Mouse (Mus musculus) forebrain, embryonic 13.5 days (tissue): Measurements from ENCODE around the gene Amacr. TPM values are rescaled to one million over a fixed set of nuclear protein-coding genes. Genes with fewer than 3 reads are reported as not detected.

Source experiments
- ATAC-seq: fragments of 200-750 bp; cut with Nextera tagmentation; 2 replicates; pipeline ENCODE4 v1.8.0; 2017
- H3K27ac ChIP-seq: fragments of 300-500 bp; sonication (generic); 2 replicates; pipeline ENCODE4 v1.5.1; 2015; ENCODE audit warnings: inconsistent platforms, mild to moderate bottlenecking, moderate library complexity
- H3K27me3 ChIP-seq: fragments of 300-500 bp; sonication (generic); 2 replicates; pipeline ENCODE4 v1.6.1; 2015; ENCODE audit warnings: mild to moderate bottlenecking, inconsistent platforms
- H3K36me3 ChIP-seq: fragments of 300-500 bp; sonication (generic); 2 replicates; pipeline ENCODE4 v1.6.1; 2015; ENCODE audit warnings: mild to moderate bottlenecking, inconsistent platforms; ENCODE audit not compliant: poor library complexity, severe bottlenecking
- H3K4me1 ChIP-seq: fragments of 300-500 bp; sonication (generic); 2 replicates; pipeline ENCODE4 v1.6.1; 2015; ENCODE audit warnings: inconsistent platforms
- H3K4me2 ChIP-seq: fragments of 300-500 bp; sonication (generic); 2 replicates; pipeline ENCODE4 v1.6.1; 2015; ENCODE audit warnings: inconsistent platforms, mild to moderate bottlenecking, moderate library complexity
- H3K4me3 ChIP-seq: fragments of 300-500 bp; sonication (generic); 2 replicates; pipeline ENCODE4 v1.5.1; 2015; ENCODE audit warnings: mild to moderate bottlenecking, inconsistent platforms
- H3K9ac ChIP-seq: fragments of 300-500 bp; sonication (generic); 2 replicates; pipeline ENCODE4 v1.6.1; 2015; ENCODE audit warnings: mild to moderate bottlenecking, inconsistent platforms
- H3K9me3 ChIP-seq: fragments of 300-500 bp; sonication (generic); replicated peaks from 2 replicates; pipeline ENCODE4 v1.6.1; 2016; ENCODE audit warnings: inconsistent platforms
- WGBS: fragments of 180-500 bp; shearing (Covaris S2); methylation state at CpG from one replicate; pipeline ENCODE4 v1.1.7; 2015; 5-methylcytosine and 5-hydroxymethylcytosine counted together
- polyA plus RNA-seq: library from polyadenylated mRNA; unstranded; fragments of >200 nt; fragmentation: Nextera tagmentation; extraction: Ambion mirVana; gene quantifications from 2 replicates; pipeline ENCODE4 v1.2.1, GENCODE M21; 2015

Gene Amacr
- polyA plus RNA-seq, 1 experiment from 2014 or later, result 7.7 TPM

DNA sequence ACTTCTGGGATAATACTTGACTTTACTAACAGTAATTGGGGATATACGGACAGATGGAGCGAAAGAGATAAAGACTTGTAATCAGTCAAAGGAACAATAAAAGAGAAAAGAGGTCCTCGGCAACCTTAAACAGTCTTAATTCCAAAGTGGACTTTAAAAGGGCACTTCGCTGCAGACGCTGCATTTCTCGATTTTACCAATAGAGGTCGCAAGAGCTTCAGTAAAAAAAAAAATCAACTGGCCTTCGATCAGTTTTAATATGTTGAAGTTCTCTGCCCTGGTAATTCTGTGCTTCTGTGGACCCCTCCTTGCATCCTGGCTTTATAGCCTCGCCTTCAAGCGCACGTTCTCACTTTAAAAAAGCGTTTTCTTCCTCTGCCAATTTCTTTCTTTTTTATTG is 56.9 kb downstream of the Amacr start:
- Histone ChIP-seq H3K4me1 (peaks cover 19% of the 10 kb centered on the region), H3K9me3 (no peaks in the 10 kb centered on the region), H3K36me3 (no peaks in the 10 kb centered on the region), H3K27me3 (peaks cover 47% of the 10 kb centered on the region), H3K4me2 (no peak overlapping the region), H3K4me3 (no peak overlapping the region), H3K9ac (no peak overlapping the region), H3K27ac (no peak overlapping the region)
- ATAC-seq, result no peak
- WGBS, result 1% methylated on average over 12 of the region's 12 CpGs

DNA sequence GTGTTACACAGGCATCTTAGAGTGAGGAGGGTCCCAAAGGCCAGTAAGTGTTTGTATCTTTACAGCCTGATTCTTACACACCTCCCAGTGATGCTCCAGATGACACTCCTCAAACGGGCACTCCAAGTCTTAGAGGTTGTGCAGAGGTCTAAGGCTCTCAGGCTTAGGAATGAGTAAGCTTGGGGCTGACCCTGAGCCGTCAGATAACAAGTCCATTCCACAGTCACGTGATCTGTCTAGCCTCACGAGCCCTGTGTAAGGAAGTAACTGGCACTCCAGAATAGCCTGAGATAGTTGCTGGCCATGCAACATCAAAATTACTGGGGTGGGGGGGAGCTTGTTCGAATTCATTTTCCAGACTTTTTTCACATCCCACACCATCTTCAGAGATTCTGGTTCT is 58.5 kb downstream of the Amacr start:
- Histone ChIP-seq H3K27me3 (peaks cover 34% of the 10 kb centered on the region), H3K36me3 (no peaks in the 10 kb centered on the region), H3K27ac (no peak overlapping the region), H3K9ac (no peak overlapping the region), H3K4me3 (no peak overlapping the region), H3K9me3 (no peaks in the 10 kb centered on the region), H3K4me1 (peaks cover 19% of the 10 kb centered on the region), H3K4me2 (no peak overlapping the region)
- WGBS, result 75% methylated on average over 5 of the region's 5 CpGs
- no peak for ATAC-seq

DNA sequence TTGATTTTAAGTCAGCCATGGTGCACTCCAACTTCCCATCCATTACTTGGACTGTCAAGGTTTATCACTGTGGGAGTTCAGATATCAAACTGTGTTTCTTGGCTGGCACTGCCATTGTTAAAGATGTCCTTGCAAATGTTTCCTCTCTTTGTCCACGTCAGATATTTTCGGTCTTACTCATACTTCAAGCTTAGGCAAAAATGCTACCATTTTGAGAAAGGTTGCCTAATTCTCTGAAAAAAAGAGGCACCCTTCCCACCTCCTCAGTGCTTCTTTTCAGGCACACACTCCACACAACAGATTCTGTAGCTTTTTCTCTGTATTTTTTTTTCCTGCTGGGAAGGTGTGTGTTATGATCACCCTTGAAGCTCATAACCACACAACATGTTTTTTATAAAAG is 59.7 kb downstream of the Amacr start:
- H3K4me3 ChIP-seq, result no peak overlapping the region
- peaks cover 13% of the 10 kb centered on the region for H3K4me1 ChIP-seq
- no peaks in the 10 kb centered on the region for H3K36me3 ChIP-seq
- no peaks in the 10 kb centered on the region for H3K9me3 ChIP-seq
- no peak overlapping the region for H3K9ac ChIP-seq
- peaks cover 22% of the 10 kb centered on the region for H3K27me3 ChIP-seq
- WGBS, result 89% methylated on average over 2 of the region's 2 CpGs
- no peak for ATAC-seq
- no peak overlapping the region for H3K27ac ChIP-seq
- H3K4me2 ChIP-seq, result no peak overlapping the region

DNA sequence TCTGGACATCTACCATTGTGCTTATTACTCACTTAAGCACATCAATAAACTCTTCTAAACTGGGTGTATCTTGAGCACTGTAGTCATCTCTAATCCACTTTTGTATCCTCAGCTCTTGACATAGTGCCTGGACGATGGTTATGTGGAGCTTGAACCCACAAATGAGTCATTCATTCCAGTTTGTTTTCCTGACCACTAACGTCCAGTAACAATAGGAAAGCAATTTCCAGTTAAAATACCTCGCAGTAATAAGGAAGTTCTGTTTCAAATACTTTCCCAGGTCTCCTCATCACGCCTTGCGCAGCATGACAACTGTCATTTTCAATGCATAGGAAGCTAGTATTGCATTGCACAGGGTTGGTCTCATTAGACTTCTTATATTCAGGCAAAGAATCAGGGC is 61.3 kb downstream of the Amacr start:
- Histone ChIP-seq H3K4me3 (no peak overlapping the region), H3K27me3 (peaks cover 6% of the 10 kb centered on the region), H3K9me3 (no peaks in the 10 kb centered on the region), H3K36me3 (no peaks in the 10 kb centered on the region), H3K27ac (no peak overlapping the region), H3K4me1 (no peaks in the 10 kb centered on the region), H3K9ac (no peak overlapping the region), H3K4me2 (no peak overlapping the region)
- ATAC-seq, result no peak
- whole genome bisulfite sequencing, result 82% methylated on average over 5 of the region's 5 CpGs

Other genes starting within 250 kb of the Amacr start
- 0.10 and 0.13 TPM in 2 replicates for gene C1qtnf3, start 29.4 kb upstream of the Amacr start, polyA plus RNA-seq
- gene Slc45a2, start 19.0 kb downstream of the Amacr start, polyA plus RNA-seq, result not detected in 2 replicates
- gene Rxfp3, start 56.2 kb downstream of the Amacr start, polyA plus RNA-seq, result 0.57 and 0.96 TPM in 2 replicates
- 0.72 and 0.92 TPM in 2 replicates for gene Adamts12, start 83.0 kb downstream of the Amacr start, polyA plus RNA-seq